Mouse (Mus musculus) brain, adult 2 months (tissue): ENCODE results near the gene Triap1.
A peak's percentile ranks its signal among the peaks of the same experiment; 100 is the strongest.
"Not testable (repeated sequence)": the region's sequence is repeated elsewhere in the genome, so short reads cannot be mapped to it uniquely, and the experiment has no call there.

ENCODE experiments used
- DNase-seq: peaks from one replicate; pipeline ENCODE4 v3.0.0; 2011; ENCODE audit warnings: low read depth, low spot score

The Triap1 gene

GRCm38 (mm10) chr5:115333626-115334025, 7.4 kb upstream of the Triap1 start:
- DNase-seq = peak; percentile 14

GRCm38 (mm10) chr5:115340007-115340406, 1.0 kb upstream of the Triap1 start:
- DNase-seq = no peak

GRCm38 (mm10) chr5:115341314-115342165, 515 bp downstream of the Triap1 start:
- DNase-seq = no peak

GRCm38 (mm10) chr5:115347564-115347963, 6.5 kb downstream of the Triap1 start:
- peak; percentile 90 for DNase-seq

GRCm38 (mm10) chr5:115348546-115349224, 7.7 kb downstream of the Triap1 start, which contains the start of gene Cox6a1:
Gene Cox6a1 (minus strand): TSS chr5:115348981.
- DNase-seq = peak; percentile 99

- no peak for DNase-seq
Measured at GRCm38 (mm10) chr5:115349225-115349555, 8.2 kb downstream of the Triap1 start.

- DNase-seq = no peak
Measured at GRCm38 (mm10) chr5:115351348-115351747, 10.3 kb downstream of the Triap1 start.

GRCm38 (mm10) chr5:115355070-115355469, 14.0 kb downstream of the Triap1 start:
- DNase-seq = no peak

GRCm38 (mm10) chr5:115358872-115359271, 17.8 kb downstream of the Triap1 start:
- DNase-seq = peak; percentile 78

GRCm38 (mm10) chr5:115359438-115359837, 18.4 kb downstream of the Triap1 start:
- no peak for DNase-seq

- no peak for DNase-seq
Measured at GRCm38 (mm10) chr5:115359851-115360372, 18.9 kb downstream of the Triap1 start.

- peak; percentile 41 for DNase-seq
Measured at GRCm38 (mm10) chr5:115362216-115362615, 21.2 kb downstream of the Triap1 start.

GRCm38 (mm10) chr5:115362819-115363714, 22.0 kb downstream of the Triap1 start:
- peak; percentile 92 for DNase-seq

GRCm38 (mm10) chr5:115364782-115365181, 23.8 kb downstream of the Triap1 start:
- DNase-seq = no peak

GRCm38 (mm10) chr5:115371736-115372135, 30.7 kb downstream of the Triap1 start:
- DNase-seq = no peak

- DNase-seq = no peak
Measured at GRCm38 (mm10) chr5:115373441-115374203, 32.6 kb downstream of the Triap1 start.

- no peak for DNase-seq
Measured at GRCm38 (mm10) chr5:115374204-115374820, 33.3 kb downstream of the Triap1 start.

GRCm38 (mm10) chr5:115375436-115375835, 34.4 kb downstream of the Triap1 start:
- no peak for DNase-seq

- DNase-seq = not testable (repeated sequence)
Measured at GRCm38 (mm10) chr5:115378882-115379281, 37.9 kb downstream of the Triap1 start.

GRCm38 (mm10) chr5:115391935-115392334, 50.9 kb downstream of the Triap1 start:
- no peak for DNase-seq
